Mouse (Mus musculus) forebrain, embryonic 14.5 days (tissue): ENCODE measurements around the gene Ddb1. TPM values are rescaled to one million over a fixed set of nuclear protein-coding genes. Genes with fewer than 3 reads are reported as not detected.

Source experiments
- ATAC-seq: fragments of 200-750 bp; cut with Nextera tagmentation; 2 replicates; pipeline ENCODE4 v1.8.0; 2017; ENCODE audit warnings: mild to moderate bottlenecking, moderate library complexity
- DNase-seq: peaks from one replicate; pipeline ENCODE4 v3.0.0-alpha.2; 2015; ENCODE audit warnings: low spot score
- H3K27ac ChIP-seq: fragments of 300-500 bp; sonication (generic); 2 replicates; pipeline ENCODE4 v1.5.1; 2014; ENCODE audit warnings: low read depth, mild to moderate bottlenecking, control low read depth, low read length, moderate library complexity
- H3K27me3 ChIP-seq: fragments of 300-500 bp; sonication (generic); replicated peaks from 2 replicates; pipeline ENCODE4 v1.6.1; 2014; ENCODE audit warnings: low read length, control low read depth, mixed read lengths; ENCODE audit not compliant: control insufficient read depth, insufficient read depth
- H3K36me3 ChIP-seq: fragments of 300-500 bp; sonication (generic); 2 replicates; pipeline ENCODE4 v1.6.1; 2014; ENCODE audit warnings: low read length, control low read depth; ENCODE audit not compliant: control insufficient read depth, insufficient read depth
- H3K4me1 ChIP-seq: fragments of 300-500 bp; sonication (generic); 2 replicates; pipeline ENCODE4 v1.6.1; 2014; ENCODE audit warnings: antibody characterized with exemption, low read length, control low read depth; ENCODE audit not compliant: control insufficient read depth, insufficient read depth
- H3K4me2 ChIP-seq: fragments of 300-500 bp; sonication (generic); 2 replicates; pipeline ENCODE4 v1.6.1; 2014; ENCODE audit warnings: mild to moderate bottlenecking, control low read depth, low read length
- H3K4me3 ChIP-seq: fragments of 300-500 bp; sonication (generic); 2 replicates; pipeline ENCODE4 v1.5.1; 2014; ENCODE audit warnings: low read depth, low read length, control low read depth
- H3K9ac ChIP-seq: fragments of 300-500 bp; sonication (generic); 2 replicates; pipeline ENCODE4 v1.6.1; 2014; ENCODE audit warnings: mild to moderate bottlenecking, low read length, control low read depth, moderate library complexity
- H3K9me3 ChIP-seq: fragments of 300-500 bp; sonication (generic); replicated peaks from 2 replicates; pipeline ENCODE4 v1.6.1; 2016; ENCODE audit warnings: low read length, control low read depth, mixed read lengths; ENCODE audit not compliant: control insufficient read depth
- WGBS: fragments of 180-500 bp; shearing (Covaris S2); extraction: QIAGEN DNeasy Blood & Tissue Kit; methylation state at CpG from one replicate; pipeline ENCODE4 v1.1.7; 2014; 5-methylcytosine and 5-hydroxymethylcytosine counted together
- polyA plus RNA-seq: library from polyadenylated mRNA; unstranded; fragments of >200 nt; fragmentation: Nextera tagmentation; extraction: Ambion mirVana; gene quantifications from 2 replicates; pipeline ENCODE4 v1.2.1, GENCODE M21; 2014

Gene Ddb1
- polyA plus RNA-seq, 1 experiment from 2014 or later, result 296 TPM

GRCm38 (mm10) chr19:10640589-10641378 lies 35.7 kb downstream of the Ddb1 start:
- H3K27ac ChIP-seq, result no peak overlapping the region
- no peaks in the 10 kb centered on the region for H3K27me3 ChIP-seq
- WGBS, result 51% methylated on average over 13 of the region's 13 CpGs
- H3K36me3 ChIP-seq, result no peaks in the 10 kb centered on the region
- DNase-seq (no peak), ATAC-seq (no peak)
- H3K4me2 ChIP-seq, result no peak overlapping the region
- no peaks in the 10 kb centered on the region for H3K4me1 ChIP-seq
- no peak overlapping the region for H3K4me3 ChIP-seq
- no peaks in the 10 kb centered on the region for H3K9me3 ChIP-seq
- H3K9ac ChIP-seq, result no peak overlapping the region

- no peaks in the 10 kb centered on the region for H3K9me3 ChIP-seq
- WGBS, result 87% methylated on average over 2 of the region's 2 CpGs
- no peak overlapping the region for H3K27ac ChIP-seq
- H3K36me3 ChIP-seq, result no peaks in the 10 kb centered on the region
- DNase-seq, result no peak
- no peaks in the 10 kb centered on the region for H3K27me3 ChIP-seq
- no peak overlapping the region for H3K9ac ChIP-seq
- no peak overlapping the region for H3K4me2 ChIP-seq
- ATAC-seq, result no peak
- H3K4me1 ChIP-seq, result no peaks in the 10 kb centered on the region
- no peak overlapping the region for H3K4me3 ChIP-seq
Measured at GRCm38 (mm10) chr19:10645616-10646015, 40.5 kb downstream of the Ddb1 start.

- H3K9me3 ChIP-seq, result no peaks in the 10 kb centered on the region
- H3K36me3 ChIP-seq, result no peaks in the 10 kb centered on the region
- no peak overlapping the region for H3K4me2 ChIP-seq
- DNase-seq (no peak), ATAC-seq (no peak)
- no peak overlapping the region for H3K4me3 ChIP-seq
- 82% methylated on average over 8 of the region's 8 CpGs for WGBS
- no peaks in the 10 kb centered on the region for H3K27me3 ChIP-seq
- H3K27ac ChIP-seq, result no peak overlapping the region
- H3K4me1 ChIP-seq, result no peaks in the 10 kb centered on the region
- H3K9ac ChIP-seq, result no peak overlapping the region
Measured at GRCm38 (mm10) chr19:10648156-10648555, 43.0 kb downstream of the Ddb1 start.

- Histone ChIP-seq H3K4me2 (no peak overlapping the region), H3K27ac (no peak overlapping the region), H3K4me1 (no peaks in the 10 kb centered on the region), H3K4me3 (no peak overlapping the region), H3K9ac (no peak overlapping the region), H3K9me3 (no peaks in the 10 kb centered on the region), H3K27me3 (no peaks in the 10 kb centered on the region), H3K36me3 (no peaks in the 10 kb centered on the region)
- WGBS, result 64% methylated on average over 3 of the region's 3 CpGs
- ATAC-seq, result no peak
- no peak for DNase-seq
Measured at GRCm38 (mm10) chr19:10656058-10656457, 50.9 kb downstream of the Ddb1 start.

GRCm38 (mm10) chr19:10657742-10658141 lies 52.6 kb downstream of the Ddb1 start:
- 87% methylated on average over 5 of the region's 5 CpGs for WGBS
- no peak for ATAC-seq

GRCm38 (mm10) chr19:10658406-10658805 lies 53.3 kb downstream of the Ddb1 start:
- no peak for ATAC-seq
- Histone ChIP-seq H3K27me3 (no peaks in the 10 kb centered on the region), H3K9me3 (no peaks in the 10 kb centered on the region), H3K27ac (no peak overlapping the region), H3K36me3 (no peaks in the 10 kb centered on the region), H3K4me1 (no peaks in the 10 kb centered on the region), H3K9ac (no peak overlapping the region), H3K4me2 (no peak overlapping the region), H3K4me3 (no peak overlapping the region)
- WGBS, result 77% methylated on average over 2 of the region's 2 CpGs
- no peak for DNase-seq

More at GRCm38 (mm10) chr19:10657742-10658141, 52.6 kb downstream of the Ddb1 start:
- Histone ChIP-seq H3K9me3 (no peaks in the 10 kb centered on the region), H3K4me1 (no peaks in the 10 kb centered on the region), H3K4me3 (no peak overlapping the region), H3K27me3 (no peaks in the 10 kb centered on the region), H3K27ac (no peak overlapping the region), H3K36me3 (no peaks in the 10 kb centered on the region), H3K9ac (no peak overlapping the region), H3K4me2 (no peak overlapping the region)
- no peak for DNase-seq

GRCm38 (mm10) chr19:10661373-10661772 lies 56.2 kb downstream of the Ddb1 start:
- ATAC-seq, result no peak
- 78% methylated on average over 5 of the region's 5 CpGs for WGBS
- Histone ChIP-seq H3K4me2 (no peak overlapping the region), H3K36me3 (no peaks in the 10 kb centered on the region), H3K4me1 (no peaks in the 10 kb centered on the region), H3K9ac (no peak overlapping the region), H3K9me3 (no peaks in the 10 kb centered on the region), H3K27ac (no peak overlapping the region), H3K27me3 (no peaks in the 10 kb centered on the region), H3K4me3 (no peak overlapping the region)
- no peak for DNase-seq

GRCm38 (mm10) chr19:10661919-10662318 lies 56.8 kb downstream of the Ddb1 start:
- no peak overlapping the region for H3K4me2 ChIP-seq
- ATAC-seq (no peak), DNase-seq (no peak)
- WGBS, result 90% methylated on average over 2 of the region's 2 CpGs
- H3K4me3 ChIP-seq, result no peak overlapping the region
- no peaks in the 10 kb centered on the region for H3K4me1 ChIP-seq
- no peaks in the 10 kb centered on the region for H3K9me3 ChIP-seq
- no peak overlapping the region for H3K9ac ChIP-seq
- H3K27me3 ChIP-seq, result no peaks in the 10 kb centered on the region
- no peaks in the 10 kb centered on the region for H3K36me3 ChIP-seq
- H3K27ac ChIP-seq, result no peak overlapping the region

- Histone ChIP-seq H3K36me3 (no peaks in the 10 kb centered on the region), H3K27ac (no peak overlapping the region), H3K4me2 (no peak overlapping the region), H3K4me3 (no peak overlapping the region), H3K27me3 (no peaks in the 10 kb centered on the region), H3K9me3 (no peaks in the 10 kb centered on the region), H3K9ac (no peak overlapping the region), H3K4me1 (no peaks in the 10 kb centered on the region)
- 76% methylated on average over 3 of the region's 3 CpGs for WGBS
- DNase-seq, result no peak
- ATAC-seq, result no peak
Measured at GRCm38 (mm10) chr19:10662665-10663064, 57.5 kb downstream of the Ddb1 start.
